Mouse (Mus musculus): ENCODE measurements around the gene Glyr1. TPM values are rescaled to one million over a fixed set of nuclear protein-coding genes. Genes with fewer than 3 reads are reported as not detected.

The Glyr1 gene
- polyA plus RNA-seq, 1 experiment from 2014 or later = 199 TPM

GRCm38 (mm10) chr16:5024021-5024420 is 25.6 kb downstream of the Glyr1 start:
- no peaks in the 10 kb centered on the region for H3K27me3 ChIP-seq (ENCODE audit: control insufficient read depth, insufficient read depth, low read length)
- DNase-seq (ENCODE audit: low spot score) = no peak
- whole genome bisulfite sequencing = 94% methylated on average over 3 of the region's 3 CpGs
- H3K4me1 ChIP-seq (ENCODE audit: control insufficient read depth, insufficient read depth, low read length) = no peaks in the 10 kb centered on the region
- ATAC-seq (ENCODE audit: insufficient read depth, low FRiP score, low TSS enrichment) = no peak
- H3K4me2 ChIP-seq (ENCODE audit: low read depth) = no peak overlapping the region
- H3K36me3 ChIP-seq (ENCODE audit: control insufficient read depth, insufficient read depth, low read length) = peaks cover 22% of the 10 kb centered on the region
- H3K9me3 ChIP-seq (ENCODE audit: control insufficient read depth, low read length) = no peaks in the 10 kb centered on the region
- no peak overlapping the region for H3K4me3 ChIP-seq (ENCODE audit: low read depth, low read length)
- no peak overlapping the region for H3K27ac ChIP-seq (ENCODE audit: low read depth, low read length)
- H3K9ac ChIP-seq (ENCODE audit: low read length) = no peak overlapping the region

GRCm38 (mm10) chr16:5014578-5014977 is 35.1 kb downstream of the Glyr1 start:
- DNase-seq (ENCODE audit: low spot score) (no peak), ATAC-seq (ENCODE audit: insufficient read depth, low FRiP score, low TSS enrichment) (no peak)
- peaks cover 18% of the 10 kb centered on the region for H3K36me3 ChIP-seq (ENCODE audit: control insufficient read depth, insufficient read depth, low read length)
- no peak overlapping the region for H3K27ac ChIP-seq (ENCODE audit: low read depth, low read length)
- no peaks in the 10 kb centered on the region for H3K27me3 ChIP-seq (ENCODE audit: control insufficient read depth, insufficient read depth, low read length)
- no peaks in the 10 kb centered on the region; the same call in 1 of the 2 replicates for H3K4me1 ChIP-seq (ENCODE audit: control insufficient read depth, insufficient read depth, low read length)
- WGBS = 90% methylated on average over 4 of the region's 4 CpGs
- H3K4me2 ChIP-seq (ENCODE audit: low read depth) = no peak overlapping the region
- no peaks in the 10 kb centered on the region for H3K9me3 ChIP-seq (ENCODE audit: control insufficient read depth, low read length)
- H3K4me3 ChIP-seq (ENCODE audit: low read depth, low read length) = no peak overlapping the region
- no peak overlapping the region for H3K9ac ChIP-seq (ENCODE audit: low read length)

GRCm38 (mm10) chr16:5013054-5013838 is 36.4 kb downstream of the Glyr1 start, which contains the start of gene Rogdi:
Gene Rogdi, minus strand, starts transcription at chr16:5013553.
- H3K9ac ChIP-seq (ENCODE audit: low read length) = peak within 1 kb of the TSS; percentile 76
- 1% methylated on average over 59 of the region's 63 CpGs for WGBS
- peak within 1 kb of the TSS; percentile 42; the same call in 1 of the 2 replicates for H3K27ac ChIP-seq (ENCODE audit: low read depth, low read length)
- no peaks in the 10 kb centered on the region for H3K9me3 ChIP-seq (ENCODE audit: control insufficient read depth, low read length)
- no peaks in the 10 kb centered on the region; the same call in 1 of the 2 replicates for H3K4me1 ChIP-seq (ENCODE audit: control insufficient read depth, insufficient read depth, low read length)
- ATAC-seq (ENCODE audit: insufficient read depth, low FRiP score, low TSS enrichment) (peak; percentile 99), DNase-seq (ENCODE audit: low spot score) (peak; percentile 99)
- H3K4me2 ChIP-seq (ENCODE audit: low read depth) = peak within 1 kb of the TSS; percentile 71
- H3K36me3 ChIP-seq (ENCODE audit: control insufficient read depth, insufficient read depth, low read length) = peaks cover 8% of the 10 kb centered on the region
- H3K27me3 ChIP-seq (ENCODE audit: control insufficient read depth, insufficient read depth, low read length) = no peaks in the 10 kb centered on the region
- peak within 1 kb of the TSS; percentile 59 for H3K4me3 ChIP-seq (ENCODE audit: low read depth, low read length)

- Histone ChIP-seq H3K4me3 (ENCODE audit: low read depth, low read length) (peak overlapping the region; percentile 59), H3K9ac (ENCODE audit: low read length) (peak overlapping the region; percentile 76), H3K36me3 (ENCODE audit: control insufficient read depth, insufficient read depth, low read length) (peaks cover 4% of the 10 kb centered on the region), H3K27me3 (ENCODE audit: control insufficient read depth, insufficient read depth, low read length) (no peaks in the 10 kb centered on the region), H3K4me2 (ENCODE audit: low read depth) (peak overlapping the region; percentile 71), H3K4me1 (ENCODE audit: control insufficient read depth, insufficient read depth, low read length) (no peaks in the 10 kb centered on the region; the same call in 1 of the 2 replicates), H3K9me3 (ENCODE audit: control insufficient read depth, low read length) (no peaks in the 10 kb centered on the region), H3K27ac (ENCODE audit: low read depth, low read length) (no peak overlapping the region)
- DNase-seq (ENCODE audit: low spot score) (no peak), ATAC-seq (ENCODE audit: insufficient read depth, low FRiP score, low TSS enrichment) (no peak)
- 59% methylated on average over 13 of the region's 13 CpGs for WGBS
Observed at GRCm38 (mm10) chr16:5012036-5013005, 37.3 kb downstream of the Glyr1 start.

- ATAC-seq (ENCODE audit: insufficient read depth, low FRiP score, low TSS enrichment) = no peak
- Histone ChIP-seq H3K9ac (ENCODE audit: low read length) (no peak overlapping the region), H3K27ac (ENCODE audit: low read depth, low read length) (no peak overlapping the region), H3K9me3 (ENCODE audit: control insufficient read depth, low read length) (no peaks in the 10 kb centered on the region), H3K27me3 (ENCODE audit: control insufficient read depth, insufficient read depth, low read length) (no peaks in the 10 kb centered on the region), H3K36me3 (ENCODE audit: control insufficient read depth, insufficient read depth, low read length) (peaks cover 3% of the 10 kb centered on the region), H3K4me1 (ENCODE audit: control insufficient read depth, insufficient read depth, low read length) (no peaks in the 10 kb centered on the region; the same call in 1 of the 2 replicates), H3K4me3 (ENCODE audit: low read depth, low read length) (no peak overlapping the region), H3K4me2 (ENCODE audit: low read depth) (no peak overlapping the region)
- DNase-seq (ENCODE audit: low spot score) = no peak
- WGBS = 94% methylated on average over 7 of the region's 7 CpGs
Observed at GRCm38 (mm10) chr16:5011285-5011684, 38.4 kb downstream of the Glyr1 start.

GRCm38 (mm10) chr16:5010371-5010935 is 39.2 kb downstream of the Glyr1 start:
- ATAC-seq (ENCODE audit: insufficient read depth, low FRiP score, low TSS enrichment) (no peak), DNase-seq (ENCODE audit: low spot score) (no peak)
- Histone ChIP-seq H3K27ac (ENCODE audit: low read depth, low read length) (no peak overlapping the region), H3K36me3 (ENCODE audit: control insufficient read depth, insufficient read depth, low read length) (peaks cover 3% of the 10 kb centered on the region), H3K27me3 (ENCODE audit: control insufficient read depth, insufficient read depth, low read length) (no peaks in the 10 kb centered on the region), H3K4me2 (ENCODE audit: low read depth) (no peak overlapping the region), H3K9me3 (ENCODE audit: control insufficient read depth, low read length) (no peaks in the 10 kb centered on the region), H3K4me1 (ENCODE audit: control insufficient read depth, insufficient read depth, low read length) (no peaks in the 10 kb centered on the region; the same call in 1 of the 2 replicates), H3K9ac (ENCODE audit: low read length) (no peak overlapping the region), H3K4me3 (ENCODE audit: low read depth, low read length) (no peak overlapping the region)
- WGBS = 93% methylated on average over 10 of the region's 10 CpGs

- 85% methylated on average over 12 of the region's 12 CpGs for WGBS
- Histone ChIP-seq H3K27ac (ENCODE audit: low read depth, low read length) (no peak overlapping the region), H3K9ac (ENCODE audit: low read length) (no peak overlapping the region), H3K4me2 (ENCODE audit: low read depth) (no peak overlapping the region), H3K36me3 (ENCODE audit: control insufficient read depth, insufficient read depth, low read length) (no peaks in the 10 kb centered on the region), H3K4me1 (ENCODE audit: control insufficient read depth, insufficient read depth, low read length) (no peaks in the 10 kb centered on the region; the same call in 1 of the 2 replicates), H3K27me3 (ENCODE audit: control insufficient read depth, insufficient read depth, low read length) (no peaks in the 10 kb centered on the region), H3K4me3 (ENCODE audit: low read depth, low read length) (no peak overlapping the region), H3K9me3 (ENCODE audit: control insufficient read depth, low read length) (no peaks in the 10 kb centered on the region)
- DNase-seq (ENCODE audit: low spot score) (no peak), ATAC-seq (ENCODE audit: insufficient read depth, low FRiP score, low TSS enrichment) (no peak)
Observed at GRCm38 (mm10) chr16:5008076-5008475, 41.6 kb downstream of the Glyr1 start.

- no peaks in the 10 kb centered on the region for H3K9me3 ChIP-seq (ENCODE audit: control insufficient read depth, low read length)
- WGBS = 53% methylated on average over 6 of the region's 6 CpGs
- H3K9ac ChIP-seq (ENCODE audit: low read length) = no peak overlapping the region
- no peak overlapping the region for H3K27ac ChIP-seq (ENCODE audit: low read depth, low read length)
- no peak for DNase-seq (ENCODE audit: low spot score)
- ATAC-seq (ENCODE audit: insufficient read depth, low FRiP score, low TSS enrichment) = no peak
- no peaks in the 10 kb centered on the region; the same call in 1 of the 2 replicates for H3K4me1 ChIP-seq (ENCODE audit: control insufficient read depth, insufficient read depth, low read length)
- no peak overlapping the region for H3K4me3 ChIP-seq (ENCODE audit: low read depth, low read length)
- no peak overlapping the region for H3K4me2 ChIP-seq (ENCODE audit: low read depth)
- H3K36me3 ChIP-seq (ENCODE audit: control insufficient read depth, insufficient read depth, low read length) = no peaks in the 10 kb centered on the region
- no peaks in the 10 kb centered on the region for H3K27me3 ChIP-seq (ENCODE audit: control insufficient read depth, insufficient read depth, low read length)
Observed at GRCm38 (mm10) chr16:5007492-5007891, 42.2 kb downstream of the Glyr1 start.

All from neural tube, embryonic 11.5 days (tissue).